Mouse (Mus musculus) embryonic fibroblast, embryonic 13.5 days (primary cell): ENCODE data around the gene Tspan14. TPM values are rescaled to one million over a fixed set of nuclear protein-coding genes. Genes with fewer than 3 reads are reported as not detected.

ENCODE experiments used
- H3K27ac ChIP-seq: 2 replicates; pipeline ENCODE4 v1.5.1; 2012; ENCODE audit warnings: low read length, control low read depth, inconsistent platforms; ENCODE audit not compliant: insufficient read depth
- H3K4me1 ChIP-seq: 2 replicates; pipeline ENCODE4 v1.6.1; 2011; ENCODE audit warnings: low read length; ENCODE audit not compliant: control insufficient read depth, insufficient read depth
- H3K4me3 ChIP-seq: 2 replicates; pipeline ENCODE4 v1.5.1; 2011; ENCODE audit warnings: mild to moderate bottlenecking, control low read depth, low read length; ENCODE audit not compliant: insufficient read depth
- CTCF ChIP-seq: IDR thresholded peaks from 2 replicates; pipeline ENCODE4 v1.5.1; 2011; ENCODE audit warnings: mild to moderate bottlenecking, control low read depth, low read length, moderate library complexity, borderline replicate concordance; ENCODE audit not compliant: insufficient read depth
- POLR2A ChIP-seq: IDR thresholded peaks from 2 replicates; pipeline ENCODE4 v1.6.1; 2011; ENCODE audit warnings: low read depth, mild to moderate bottlenecking, control low read depth, low read length, moderate library complexity
- polyA plus RNA-seq: library from polyadenylated mRNA; stranded (reverse); fragments of >200 nt; gene quantifications from 2 replicates; pipeline ENCODE4 v1.2.4, GENCODE M21; 2011; ENCODE audit warnings: low read depth; ENCODE audit not compliant: missing spikeins, insufficient read length

Tspan14 gene
- polyA plus RNA-seq, 1 experiment: 22.0 TPM

- Histone ChIP-seq H3K27ac (no peak overlapping the region), H3K4me3 (no peak overlapping the region), H3K4me1 (no peaks in the 10 kb centered on the region)
- TF ChIP-seq CTCF (no peak), POLR2A (no peak)
These were observed 39.6 kb downstream of the Tspan14 start for GRCm38 (mm10) chr14:40927041-40927440.

GRCm38 (mm10) chr14:40924378-40925113 lies 42.1 kb downstream of the Tspan14 start:
- Histone ChIP-seq H3K4me3 (no peak overlapping the region), H3K27ac (no peak overlapping the region), H3K4me1 (no peaks in the 10 kb centered on the region)
- TF ChIP-seq CTCF: no peak
- no peak for TF ChIP-seq POLR2A

DNA sequence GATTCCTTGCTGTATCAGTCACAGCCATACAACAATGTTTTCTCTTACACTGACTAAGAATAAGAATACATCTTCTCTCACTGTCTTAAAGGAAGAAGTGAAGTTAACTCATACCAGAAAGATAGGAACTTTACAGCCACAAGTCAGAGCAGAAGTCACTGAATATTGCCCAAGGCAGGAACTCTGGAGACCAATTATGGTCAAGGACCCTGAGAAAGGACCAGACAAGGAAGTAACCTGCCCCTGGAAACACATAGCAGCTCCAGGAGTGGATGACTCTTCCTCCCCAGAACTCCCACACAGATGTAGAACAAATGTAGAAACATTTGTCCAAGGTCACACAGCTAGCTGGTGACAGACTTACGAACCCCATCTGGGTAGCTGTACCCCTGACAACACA lies 45.4 kb downstream of the Tspan14 start:
- Histone ChIP-seq H3K4me3 (no peak overlapping the region), H3K4me1 (no peaks in the 10 kb centered on the region), H3K27ac (no peak overlapping the region)
- TF ChIP-seq POLR2A (no peak), CTCF (no peak)

DNA sequence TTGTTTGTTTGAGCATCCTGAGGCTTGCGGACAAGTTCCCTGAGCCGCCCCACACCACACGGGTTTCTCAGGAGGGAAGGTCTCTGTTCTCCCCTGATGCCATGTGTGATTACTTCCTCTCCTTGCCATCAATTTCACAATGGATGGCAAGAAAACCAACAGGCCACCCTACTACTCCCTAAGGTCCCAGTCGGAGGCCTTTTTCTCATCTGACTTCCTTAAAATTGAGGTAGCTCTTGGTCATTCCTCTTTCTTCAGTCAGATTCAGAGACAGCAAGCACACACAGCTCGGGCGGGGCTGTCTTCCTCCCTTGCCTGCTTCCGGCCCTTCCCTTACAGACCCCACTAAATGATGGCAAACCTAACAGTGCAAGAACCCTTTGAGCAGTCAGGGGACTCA lies 47.1 kb downstream of the Tspan14 start:
- no peak for TF ChIP-seq POLR2A
- Histone ChIP-seq H3K4me1 (0 out of 2 replicates have a peak, but pooled peaks cover 4% of the 10 kb centered on the region), H3K4me3 (no peak overlapping the region), H3K27ac (no peak overlapping the region)

GRCm38 (mm10) chr14:40918477-40918876 lies 48.1 kb downstream of the Tspan14 start:
- TF ChIP-seq CTCF (no peak), POLR2A (no peak)
- Histone ChIP-seq H3K4me3 (no peak overlapping the region), H3K27ac (no peak overlapping the region), H3K4me1 (0 out of 2 replicates have a peak, but pooled peaks cover 4% of the 10 kb centered on the region)

- TF ChIP-seq POLR2A (no peak), CTCF (peak; percentile 95)
- Histone ChIP-seq H3K4me3 (no peak overlapping the region), H3K27ac (no peak overlapping the region), H3K4me1 (0 out of 2 replicates have a peak, but pooled peaks cover 4% of the 10 kb centered on the region)
These were observed 49.0 kb downstream of the Tspan14 start for GRCm38 (mm10) chr14:40917632-40918031.

- Histone ChIP-seq H3K4me3 (no peak overlapping the region), H3K27ac (no peak overlapping the region), H3K4me1 (0 out of 2 replicates have a peak, but pooled peaks cover 6% of the 10 kb centered on the region)
- no peak for TF ChIP-seq POLR2A
- no peak for TF ChIP-seq CTCF
These were observed 49.9 kb downstream of the Tspan14 start for GRCm38 (mm10) chr14:40916667-40917066.

- H3K4me1 ChIP-seq: 0 out of 2 replicates have a peak, but pooled peaks cover 8% of the 10 kb centered on the region
- no peak for TF ChIP-seq POLR2A
- no peak for TF ChIP-seq CTCF
- H3K27ac ChIP-seq: no peak overlapping the region
- no peak overlapping the region for H3K4me3 ChIP-seq
These were observed 50.8 kb downstream of the Tspan14 start for GRCm38 (mm10) chr14:40915838-40916237.

- TF ChIP-seq POLR2A (no peak), CTCF (no peak)
- H3K4me3 ChIP-seq: no peak overlapping the region
- no peak overlapping the region for H3K27ac ChIP-seq
- 0 out of 2 replicates have a peak, but pooled peaks cover 8% of the 10 kb centered on the region for H3K4me1 ChIP-seq
These were observed 51.9 kb downstream of the Tspan14 start for GRCm38 (mm10) chr14:40914701-40915100.

DNA sequence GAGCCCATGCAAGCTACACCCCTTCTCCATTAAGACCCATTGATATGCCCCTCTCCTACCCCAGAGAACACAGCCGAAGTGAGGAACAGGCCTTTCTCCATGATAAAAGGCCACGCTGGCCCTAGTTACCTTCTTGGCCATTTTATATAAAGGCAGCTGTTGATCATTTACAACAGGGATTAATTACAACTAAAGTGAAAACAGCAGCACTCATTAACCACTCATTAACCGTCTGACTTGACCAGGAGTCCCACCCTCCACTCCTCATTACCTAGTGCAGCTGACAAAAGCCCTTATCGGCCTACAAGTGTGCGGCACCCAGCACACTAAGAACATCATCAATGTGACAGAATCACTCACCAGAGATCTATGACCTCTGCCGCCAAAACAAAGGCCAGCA lies 52.9 kb downstream of the Tspan14 start:
- TF ChIP-seq POLR2A: no peak
- no peak for TF ChIP-seq CTCF
- Histone ChIP-seq H3K27ac (no peak overlapping the region), H3K4me1 (0 out of 2 replicates have a peak, but pooled peaks cover 8% of the 10 kb centered on the region), H3K4me3 (no peak overlapping the region)
